Mouse (Mus musculus) induced T-regulatory cell, adult 2 months (primary cell): ENCODE results near the gene Med7.

Experiments used
- DNase-seq: peaks from one replicate; pipeline ENCODE4 v3.0.0-alpha.2; 2012; ENCODE audit warnings: low read depth

Gene Med7

GRCm38 (mm10) chr11:46436760-46437458 lies at the start of gene Med7:
TSS of gene Med7 (plus strand) at chr11:46436925.
- DNase-seq, result peak; percentile 97

- DNase-seq, result no peak
These were observed 49.7 kb upstream of the Med7 start for GRCm38 (mm10) chr11:46387061-46387460.

GRCm38 (mm10) chr11:46388438-46388837 lies 48.3 kb upstream of the Med7 start:
- DNase-seq, result peak; percentile 72

GRCm38 (mm10) chr11:46389336-46390117 lies 47.2 kb upstream of the Med7 start, which contains the start of gene Itk:
TSS of gene Itk (minus strand) at chr11:46389515.
- peak; percentile 95 for DNase-seq

GRCm38 (mm10) chr11:46390621-46391020 lies 46.1 kb upstream of the Med7 start:
- peak; percentile 52 for DNase-seq

- DNase-seq, result peak; percentile 56
These were observed 43.8 kb upstream of the Med7 start for GRCm38 (mm10) chr11:46392890-46393289.

- DNase-seq, result no peak
These were observed 43.3 kb upstream of the Med7 start for GRCm38 (mm10) chr11:46393413-46393812.

GRCm38 (mm10) chr11:46395088-46395487 lies 41.6 kb upstream of the Med7 start:
- DNase-seq, result peak; percentile 26

GRCm38 (mm10) chr11:46395698-46396097 lies 41.0 kb upstream of the Med7 start:
- DNase-seq, result peak; percentile 62

GRCm38 (mm10) chr11:46396167-46396859 lies 40.4 kb upstream of the Med7 start, which contains the start of gene Fam71b:
TSS of gene Fam71b (plus strand) at chr11:46396559.
- peak; percentile 65 for DNase-seq

- DNase-seq, result peak; percentile 31
These were observed 39.9 kb upstream of the Med7 start for GRCm38 (mm10) chr11:46396860-46397179.

GRCm38 (mm10) chr11:46397900-46398299 lies 38.8 kb upstream of the Med7 start:
- no peak for DNase-seq

- DNase-seq, result no peak
These were observed 38.3 kb upstream of the Med7 start for GRCm38 (mm10) chr11:46398473-46398872.

- peak; percentile 92 for DNase-seq
These were observed 37.8 kb upstream of the Med7 start for GRCm38 (mm10) chr11:46398933-46399383.

GRCm38 (mm10) chr11:46401555-46401954 lies 35.2 kb upstream of the Med7 start:
- no peak for DNase-seq

GRCm38 (mm10) chr11:46404986-46405385 lies 31.7 kb upstream of the Med7 start:
- DNase-seq, result peak; percentile 50

GRCm38 (mm10) chr11:46406721-46407120 lies 30.0 kb upstream of the Med7 start:
- no peak for DNase-seq

- DNase-seq, result no peak
These were observed 26.6 kb upstream of the Med7 start for GRCm38 (mm10) chr11:46410018-46410563.

GRCm38 (mm10) chr11:46418438-46418837 lies 18.3 kb upstream of the Med7 start:
- DNase-seq, result no peak

- no peak for DNase-seq
These were observed 17.9 kb upstream of the Med7 start for GRCm38 (mm10) chr11:46418860-46419259.

- DNase-seq, result peak; percentile 57
These were observed 15.4 kb upstream of the Med7 start for GRCm38 (mm10) chr11:46421086-46421888.
